Mouse (Mus musculus): ENCODE data around the gene Polg2.

- TF ChIP-seq POLR2A (IDR thresholded peaks at IDR 0.05; ENCODE audit: borderline replicate concordance, low read depth, low read length), result no peak
- TF ChIP-seq CTCF (IDR thresholded peaks at IDR 0.05; ENCODE audit: low read depth, low read length), result no peak
Observed at GRCm38 (mm10) chr11:106780590-106781220, 1.4 kb upstream of the Polg2 start.

All from bone marrow macrophage, adult 2 months (primary cell).